Mouse (Mus musculus) forebrain, embryonic 16.5 days (tissue): ENCODE data around the gene Scd3. TPM values are rescaled to one million over a fixed set of nuclear protein-coding genes. Genes with fewer than 3 reads are reported as not detected.
"Not testable (repeated sequence)": the region's sequence is repeated elsewhere in the genome, so short reads cannot be mapped to it uniquely, and the experiment has no call there.

ENCODE experiments used
- ATAC-seq: fragments of 200-750 bp; cut with Nextera tagmentation; 2 replicates; pipeline ENCODE4 v1.8.0; 2017; ENCODE audit warnings: mild to moderate bottlenecking, moderate library complexity
- H3K27ac ChIP-seq: fragments of 300-500 bp; sonication (generic); 2 replicates; pipeline ENCODE4 v1.5.1; 2014; ENCODE audit warnings: low read length, control low read depth
- H3K27me3 ChIP-seq: fragments of 300-500 bp; sonication (generic); replicated peaks from 2 replicates; pipeline ENCODE4 v1.6.1; 2014; ENCODE audit warnings: low read length; ENCODE audit not compliant: control insufficient read depth, insufficient read depth
- H3K36me3 ChIP-seq: fragments of 300-500 bp; sonication (generic); 2 replicates; pipeline ENCODE4 v1.6.1; 2014; ENCODE audit not compliant: control insufficient read depth, insufficient read depth
- H3K4me1 ChIP-seq: fragments of 300-500 bp; sonication (generic); replicated peaks from 2 replicates; pipeline ENCODE4 v1.6.1; 2014; ENCODE audit warnings: low read length; ENCODE audit not compliant: control insufficient read depth, insufficient read depth
- H3K4me2 ChIP-seq: fragments of 300-500 bp; sonication (generic); 2 replicates; pipeline ENCODE4 v1.6.1; 2014; ENCODE audit warnings: mild to moderate bottlenecking, low read length, control low read depth
- H3K4me3 ChIP-seq: fragments of 300-500 bp; sonication (generic); replicated peaks from 2 replicates; pipeline ENCODE4 v1.5.1; 2014; ENCODE audit warnings: mild to moderate bottlenecking, low read length, control low read depth
- H3K9ac ChIP-seq: fragments of 300-500 bp; sonication (generic); replicated peaks from 2 replicates; pipeline ENCODE4 v1.6.1; 2014; ENCODE audit warnings: low read depth, low read length, control low read depth
- H3K9me3 ChIP-seq: fragments of 300-500 bp; sonication (generic); 2 replicates; pipeline ENCODE4 v1.6.1; 2016; ENCODE audit warnings: low read length; ENCODE audit not compliant: control insufficient read depth
- WGBS: fragments of 180-500 bp; shearing (Covaris S2); extraction: QIAGEN DNeasy Blood & Tissue Kit; methylation state at CpG from one replicate; pipeline ENCODE4 v1.1.7; 2014; 5-methylcytosine and 5-hydroxymethylcytosine counted together
- polyA plus RNA-seq: library from polyadenylated mRNA; unstranded; fragments of >200 nt; fragmentation: Nextera tagmentation; extraction: Ambion mirVana; gene quantifications from 2 replicates; pipeline ENCODE4 v1.2.1, GENCODE M21; 2015

Gene Scd3
- polyA plus RNA-seq, 1 experiment from 2014 or later, result 2.1 TPM

DNA sequence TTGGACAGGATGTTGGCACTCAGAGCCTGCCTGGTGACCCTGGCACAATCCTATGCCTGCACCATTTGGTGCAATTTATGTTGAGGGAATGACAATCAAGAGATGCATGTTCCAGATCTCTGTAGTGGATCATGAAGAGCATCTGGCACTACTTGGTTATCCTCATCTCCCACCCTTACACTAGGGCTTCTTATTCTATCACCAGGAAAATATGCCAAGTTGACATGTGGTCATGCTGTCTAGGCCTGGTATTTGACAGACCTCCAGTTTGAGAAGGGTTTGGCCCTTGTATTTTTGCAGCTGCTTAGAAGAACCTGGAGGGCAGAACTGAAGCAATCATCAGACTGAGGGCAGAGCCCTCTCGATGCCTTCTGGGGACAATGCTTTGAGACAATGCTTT, 72.3 kb downstream of the Scd3 start:
- 91% methylated on average over 1 of the region's 1 CpGs for WGBS
- no peak for ATAC-seq
- Histone ChIP-seq H3K4me3 (no peak overlapping the region), H3K4me2 (no peak overlapping the region), H3K9ac (no peak overlapping the region), H3K27ac (no peak overlapping the region), H3K27me3 (no peaks in the 10 kb centered on the region), H3K4me1 (peaks cover 11% of the 10 kb centered on the region), H3K36me3 (no peaks in the 10 kb centered on the region), H3K9me3 (no peaks in the 10 kb centered on the region)

DNA sequence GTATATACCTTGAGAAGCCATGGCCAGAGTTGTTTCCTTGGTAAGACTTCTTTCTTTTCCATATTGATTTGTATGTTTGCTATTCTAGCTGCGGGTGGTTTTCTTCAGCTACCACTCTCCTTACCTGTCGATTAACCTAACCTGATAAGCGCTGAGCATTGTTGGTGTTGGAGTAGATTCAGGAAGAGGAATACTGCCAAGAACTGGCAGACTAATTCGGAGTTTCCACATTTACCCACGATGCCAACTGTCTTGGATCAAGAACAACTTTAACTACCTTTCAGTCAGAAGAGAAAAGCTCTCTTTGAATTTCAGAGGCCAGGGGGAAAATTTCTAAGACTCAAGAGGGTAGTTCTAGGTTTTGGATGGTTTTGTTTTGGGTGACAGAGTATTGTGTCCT, 73.8 kb downstream of the Scd3 start:
- ATAC-seq, result no peak
- no peaks in the 10 kb centered on the region for H3K36me3 ChIP-seq
- no peak overlapping the region for H3K4me3 ChIP-seq
- WGBS, result 46% methylated on average over 5 of the region's 5 CpGs
- H3K27ac ChIP-seq, result no peak overlapping the region
- H3K9ac ChIP-seq, result no peak overlapping the region
- H3K27me3 ChIP-seq, result no peaks in the 10 kb centered on the region
- no peak overlapping the region for H3K4me2 ChIP-seq
- H3K4me1 ChIP-seq, result peaks cover 14% of the 10 kb centered on the region
- H3K9me3 ChIP-seq, result no peaks in the 10 kb centered on the region

DNA sequence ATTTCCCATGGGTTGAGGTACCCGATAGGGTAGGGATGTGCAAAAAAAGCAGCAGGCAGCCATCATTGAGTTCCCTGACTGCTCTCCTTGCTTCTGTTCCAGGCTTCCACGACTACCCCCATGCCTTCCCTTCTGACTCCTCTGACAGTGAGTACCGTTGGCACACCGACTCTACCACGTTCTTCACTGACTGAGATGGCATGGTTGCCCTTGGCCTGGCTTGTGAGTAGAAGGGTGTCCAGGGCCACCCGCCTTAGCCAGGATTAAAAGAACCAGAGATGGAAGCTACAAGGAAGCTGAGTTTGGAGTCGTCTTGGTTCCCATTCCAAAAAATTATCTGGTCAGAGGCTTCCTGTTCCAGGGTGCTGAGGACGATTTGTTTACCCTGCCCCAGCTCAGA, 74.9 kb downstream of the Scd3 start:
- Histone ChIP-seq H3K27ac (no peak overlapping the region), H3K9ac (no peak overlapping the region), H3K4me1 (peaks cover 19% of the 10 kb centered on the region), H3K27me3 (no peaks in the 10 kb centered on the region), H3K4me3 (no peak overlapping the region), H3K4me2 (no peak overlapping the region), H3K36me3 (no peaks in the 10 kb centered on the region), H3K9me3 (no peaks in the 10 kb centered on the region)
- WGBS, result 95% methylated on average over 8 of the region's 8 CpGs
- no peak for ATAC-seq

DNA sequence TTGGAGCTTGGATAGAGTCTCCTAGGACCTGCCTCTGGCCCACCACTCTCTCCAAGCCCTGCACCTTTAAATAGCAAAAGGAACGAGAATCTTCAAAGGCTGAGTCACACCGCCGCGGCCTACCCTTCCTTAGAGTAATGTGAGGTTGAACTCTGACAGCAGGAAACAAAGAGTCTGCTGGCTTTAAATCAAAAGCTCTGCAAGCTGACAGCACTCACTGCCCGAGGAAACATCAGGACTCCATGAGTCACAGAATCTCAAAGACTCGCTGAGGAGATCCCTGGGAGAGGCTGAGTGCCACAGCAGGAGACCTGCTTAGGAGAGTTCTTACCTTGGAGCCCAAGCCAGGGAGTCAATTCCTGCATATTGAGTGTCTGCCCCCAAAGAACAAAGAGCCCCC, 77.7 kb downstream of the Scd3 start:
- Histone ChIP-seq H3K9me3 (no peaks in the 10 kb centered on the region), H3K36me3 (no peaks in the 10 kb centered on the region), H3K27ac (no peak overlapping the region), H3K4me3 (no peak overlapping the region), H3K4me1 (peaks cover 36% of the 10 kb centered on the region), H3K4me2 (no peak overlapping the region), H3K9ac (no peak overlapping the region), H3K27me3 (no peaks in the 10 kb centered on the region)
- 5% methylated on average over 6 of the region's 6 CpGs for WGBS
- ATAC-seq, result no peak

DNA sequence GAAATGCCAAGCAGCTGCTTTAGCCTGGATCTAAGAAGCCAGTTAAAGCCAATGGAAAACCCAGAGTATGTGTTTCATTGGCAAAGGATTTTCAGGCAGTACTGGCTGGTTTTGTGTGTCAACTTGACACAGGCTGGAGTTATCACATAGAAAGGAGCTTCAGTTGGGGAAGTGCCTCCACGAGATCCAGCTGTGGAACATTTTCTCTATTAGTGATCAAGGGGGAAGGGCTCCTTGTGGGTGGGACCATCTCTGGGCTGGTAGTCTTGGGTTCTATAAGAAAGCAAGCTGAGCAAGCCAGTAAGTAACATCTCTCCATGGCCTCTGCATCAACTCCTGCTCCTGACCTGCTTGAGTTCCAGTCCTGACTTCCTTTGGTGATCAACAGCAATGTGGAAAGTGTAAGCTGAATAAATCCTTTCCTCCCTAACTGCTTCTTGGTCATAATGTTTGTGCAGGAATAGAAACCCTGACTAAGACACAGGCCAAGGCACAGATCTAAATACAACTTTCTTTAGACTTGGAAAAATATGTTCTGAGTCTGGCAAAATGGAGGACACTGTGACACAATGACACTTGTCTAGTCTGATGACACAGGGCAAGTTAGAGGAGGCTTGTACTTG, 78.9 kb downstream of the Scd3 start:
- not testable (repeated sequence) for H3K27me3 ChIP-seq, H3K36me3 ChIP-seq, H3K9me3 ChIP-seq, H3K4me3 ChIP-seq, H3K4me2 ChIP-seq, H3K27ac ChIP-seq, ATAC-seq, H3K9ac ChIP-seq
- H3K4me1 ChIP-seq, result peaks cover 30% of the 10 kb centered on the region
- 29% methylated on average over 1 of the region's 1 CpGs for WGBS

GRCm38 (mm10) chr19:44282534-44283156, 79.6 kb downstream of the Scd3 start:
- Histone ChIP-seq H3K4me3 (no peak overlapping the region), H3K27ac (peak overlapping the region; percentile 23; the same call in 1 of the 2 replicates), H3K4me2 (no peak overlapping the region), H3K36me3 (no peaks in the 10 kb centered on the region), H3K27me3 (no peaks in the 10 kb centered on the region), H3K9ac (no peak overlapping the region), H3K4me1 (peaks cover 25% of the 10 kb centered on the region), H3K9me3 (no peaks in the 10 kb centered on the region)
- no peak for ATAC-seq
- 21% methylated on average over 9 of the region's 9 CpGs for WGBS

DNA sequence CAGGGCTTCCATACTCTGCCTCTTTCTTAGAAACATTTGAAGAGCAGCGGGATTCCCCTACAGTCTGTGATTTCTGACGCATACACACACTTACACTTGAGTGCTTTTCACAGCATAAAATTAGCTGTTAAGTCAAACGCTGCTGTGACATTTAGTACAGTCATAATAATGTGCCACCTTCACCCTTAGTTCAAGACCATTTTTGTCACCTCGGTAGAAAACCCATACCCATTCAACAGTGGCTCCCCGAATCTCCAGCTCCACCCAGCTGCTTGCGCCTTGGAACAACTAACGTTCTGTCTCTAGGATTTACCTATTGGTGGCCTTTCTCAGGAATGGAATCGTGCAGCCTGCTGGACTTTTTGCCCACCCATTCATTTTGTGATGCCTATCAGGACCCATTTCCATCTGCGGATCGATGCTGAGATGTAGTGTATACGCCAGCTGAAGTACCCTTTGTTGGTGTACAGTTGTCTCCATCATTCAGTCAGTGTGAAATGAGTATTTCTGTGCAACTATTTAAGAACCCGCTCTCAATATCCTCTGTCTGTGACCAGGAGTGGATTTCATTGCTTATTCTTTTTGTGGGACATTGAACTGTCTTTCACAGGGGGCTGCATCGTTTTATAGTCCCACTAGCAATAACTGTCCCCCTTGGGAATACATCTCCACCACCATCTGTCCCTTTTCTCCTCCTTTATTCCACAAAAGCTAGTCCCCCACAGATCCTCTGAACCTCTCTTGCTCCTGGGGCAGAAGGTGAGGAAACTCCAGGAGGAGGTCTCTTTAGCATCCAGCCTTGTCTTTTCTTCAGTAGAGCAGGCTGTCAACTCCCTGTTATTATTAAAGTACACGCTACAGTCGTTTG, 80.3 kb downstream of the Scd3 start:
- peak overlapping the region; percentile 97 for H3K27ac ChIP-seq
- no peaks in the 10 kb centered on the region for H3K9me3 ChIP-seq
- peak overlapping the region; percentile 82 for H3K4me2 ChIP-seq
- no peaks in the 10 kb centered on the region for H3K36me3 ChIP-seq
- WGBS, result 18% methylated on average over 15 of the region's 15 CpGs
- H3K9ac ChIP-seq, result peak overlapping the region; percentile 51
- peaks cover 25% of the 10 kb centered on the region for H3K4me1 ChIP-seq
- no peaks in the 10 kb centered on the region for H3K27me3 ChIP-seq
- peak overlapping the region; percentile 55 for H3K4me3 ChIP-seq
- no peak for ATAC-seq

- Histone ChIP-seq H3K4me1 (peaks cover 25% of the 10 kb centered on the region), H3K36me3 (no peaks in the 10 kb centered on the region), H3K4me2 (peak overlapping the region; percentile 82), H3K27ac (peak overlapping the region; percentile 97), H3K4me3 (peak overlapping the region; percentile 55), H3K27me3 (no peaks in the 10 kb centered on the region), H3K9ac (peak overlapping the region; percentile 74), H3K9me3 (no peaks in the 10 kb centered on the region)
- peak; percentile 98 for ATAC-seq
- 1% methylated on average over 38 of the region's 38 CpGs for WGBS
Measured at GRCm38 (mm10) chr19:44284025-44284695, 81.1 kb downstream of the Scd3 start.

- 3% methylated on average over 11 of the region's 11 CpGs for WGBS
- H3K36me3 ChIP-seq, result no peaks in the 10 kb centered on the region
- no peaks in the 10 kb centered on the region for H3K27me3 ChIP-seq
- ATAC-seq, result peak; percentile 36
- H3K27ac ChIP-seq, result peak overlapping the region; percentile 97
- H3K9ac ChIP-seq, result peak overlapping the region; percentile 74
- peak overlapping the region; percentile 82 for H3K4me2 ChIP-seq
- H3K4me3 ChIP-seq, result peak overlapping the region; percentile 55
- no peaks in the 10 kb centered on the region for H3K9me3 ChIP-seq
- peaks cover 27% of the 10 kb centered on the region for H3K4me1 ChIP-seq
Measured at GRCm38 (mm10) chr19:44284723-44285122, 81.7 kb downstream of the Scd3 start.
